Mouse (Mus musculus) C2C12 (cell line): ENCODE results near the gene Adam33.

Source experiments
- CEBPB ChIP-seq: IDR thresholded peaks from one replicate; pipeline ENCODE4 v1.6.1; 2011; ENCODE audit warnings: low read depth, mild to moderate bottlenecking, control low read depth, moderate library complexity
- CTCF ChIP-seq: IDR thresholded peaks from one replicate; pipeline ENCODE4 v1.5.1; 2011; ENCODE audit not compliant: control insufficient read depth, insufficient read depth, insufficient read length
- FOSL1 ChIP-seq: IDR thresholded peaks from one replicate; pipeline ENCODE4 v1.8.0; 2011; ENCODE audit warnings: mild to moderate bottlenecking, low read length; ENCODE audit not compliant: poor library complexity, insufficient read depth, severe bottlenecking
- MAX ChIP-seq: IDR thresholded peaks from one replicate; pipeline ENCODE4 v1.6.1; 2011; ENCODE audit warnings: mild to moderate bottlenecking, control low read depth
- USF1 ChIP-seq: IDR thresholded peaks from one replicate; pipeline ENCODE4 v1.6.1; 2011; ENCODE audit warnings: low read depth, mild to moderate bottlenecking, control low read depth, moderate library complexity

GRCm38 (mm10) chr2:131059781-131060540, 3.7 kb downstream of the Adam33 start:
- TF ChIP-seq CTCF (no peak), USF1 (no peak), MAX (no peak), CEBPB (no peak), FOSL1 (no peak)
